Mouse (Mus musculus): ENCODE measurements around the gene Fam216a.
A peak's percentile ranks its signal among the peaks of the same experiment; 100 is the strongest.

The Fam216a gene

GRCm38 (mm10) chr5:122399871-122400270, 27.7 kb upstream of the Fam216a start:
- DNase-seq (ENCODE audit: low read depth, low spot score): no peak
- Histone ChIP-seq H3K36me3 (ENCODE audit: control insufficient read depth, insufficient read depth, low read length, poor library complexity, severe bottlenecking) (peaks cover 14% of the 10 kb centered on the region; the same call in 1 of the 2 replicates), H3K27me3 (ENCODE audit: control insufficient read depth, insufficient read depth, low read length, poor library complexity, severe bottlenecking) (no peaks in the 10 kb centered on the region)

- Histone ChIP-seq H3K27me3 (ENCODE audit: control insufficient read depth, insufficient read depth, low read length, poor library complexity, severe bottlenecking) (no peaks in the 10 kb centered on the region), H3K36me3 (ENCODE audit: control insufficient read depth, insufficient read depth, low read length, poor library complexity, severe bottlenecking) (peaks cover 2% of the 10 kb centered on the region; the same call in 1 of the 2 replicates)
- peak; percentile 66 for DNase-seq (ENCODE audit: low read depth, low spot score)
Observed at GRCm38 (mm10) chr5:122397495-122397894, 25.3 kb upstream of the Fam216a start.

GRCm38 (mm10) chr5:122396791-122397190, 24.6 kb upstream of the Fam216a start:
- H3K36me3 ChIP-seq (ENCODE audit: control insufficient read depth, insufficient read depth, low read length, poor library complexity, severe bottlenecking): peaks cover 2% of the 10 kb centered on the region; the same call in 1 of the 2 replicates
- H3K27me3 ChIP-seq (ENCODE audit: control insufficient read depth, insufficient read depth, low read length, poor library complexity, severe bottlenecking): no peaks in the 10 kb centered on the region
- no peak for DNase-seq (ENCODE audit: low read depth, low spot score)

- peak; percentile 89 for DNase-seq (ENCODE audit: low read depth, low spot score)
- Histone ChIP-seq H3K27me3 (ENCODE audit: control insufficient read depth, insufficient read depth, low read length, poor library complexity, severe bottlenecking) (no peaks in the 10 kb centered on the region), H3K36me3 (ENCODE audit: control insufficient read depth, insufficient read depth, low read length, poor library complexity, severe bottlenecking) (peaks cover 2% of the 10 kb centered on the region; the same call in 1 of the 2 replicates)
Observed at GRCm38 (mm10) chr5:122393887-122394286, 21.7 kb upstream of the Fam216a start.

- DNase-seq (ENCODE audit: low read depth, low spot score): peak; percentile 64
- H3K27me3 ChIP-seq (ENCODE audit: control insufficient read depth, insufficient read depth, low read length, poor library complexity, severe bottlenecking): no peaks in the 10 kb centered on the region
- H3K36me3 ChIP-seq (ENCODE audit: control insufficient read depth, insufficient read depth, low read length, poor library complexity, severe bottlenecking): no peaks in the 10 kb centered on the region
Observed at GRCm38 (mm10) chr5:122392227-122393004, 20.3 kb upstream of the Fam216a start.

- DNase-seq (ENCODE audit: low read depth, low spot score): peak; percentile 97
- no peaks in the 10 kb centered on the region for H3K36me3 ChIP-seq (ENCODE audit: control insufficient read depth, insufficient read depth, low read length, poor library complexity, severe bottlenecking)
- no peaks in the 10 kb centered on the region for H3K27me3 ChIP-seq (ENCODE audit: control insufficient read depth, insufficient read depth, low read length, poor library complexity, severe bottlenecking)
Observed at GRCm38 (mm10) chr5:122391786-122392180, 19.6 kb upstream of the Fam216a start, which contains the start of gene Arpc3. Gene Arpc3 (plus strand): TSS chr5:122391878.

- Histone ChIP-seq H3K27me3 (ENCODE audit: control insufficient read depth, insufficient read depth, low read length, poor library complexity, severe bottlenecking) (no peaks in the 10 kb centered on the region), H3K36me3 (ENCODE audit: control insufficient read depth, insufficient read depth, low read length, poor library complexity, severe bottlenecking) (no peaks in the 10 kb centered on the region)
- DNase-seq (ENCODE audit: low read depth, low spot score): no peak
Observed at GRCm38 (mm10) chr5:122391178-122391785, 19.1 kb upstream of the Fam216a start.

GRCm38 (mm10) chr5:122390671-122391070, 18.5 kb upstream of the Fam216a start:
- Histone ChIP-seq H3K36me3 (ENCODE audit: control insufficient read depth, insufficient read depth, low read length, poor library complexity, severe bottlenecking) (no peaks in the 10 kb centered on the region), H3K27me3 (ENCODE audit: control insufficient read depth, insufficient read depth, low read length, poor library complexity, severe bottlenecking) (no peaks in the 10 kb centered on the region)
- DNase-seq (ENCODE audit: low read depth, low spot score): no peak

GRCm38 (mm10) chr5:122390006-122390405, 17.8 kb upstream of the Fam216a start:
- no peaks in the 10 kb centered on the region for H3K27me3 ChIP-seq (ENCODE audit: control insufficient read depth, insufficient read depth, low read length, poor library complexity, severe bottlenecking)
- DNase-seq (ENCODE audit: low read depth, low spot score): no peak
- H3K36me3 ChIP-seq (ENCODE audit: control insufficient read depth, insufficient read depth, low read length, poor library complexity, severe bottlenecking): no peaks in the 10 kb centered on the region

GRCm38 (mm10) chr5:122379374-122380155, 7.4 kb upstream of the Fam216a start:
- Histone ChIP-seq H3K27me3 (ENCODE audit: control insufficient read depth, insufficient read depth, low read length, poor library complexity, severe bottlenecking) (no peaks in the 10 kb centered on the region), H3K36me3 (ENCODE audit: control insufficient read depth, insufficient read depth, low read length, poor library complexity, severe bottlenecking) (peaks cover 14% of the 10 kb centered on the region)
- DNase-seq (ENCODE audit: low read depth, low spot score): peak; percentile 89

GRCm38 (mm10) chr5:122378171-122378570, 6.0 kb upstream of the Fam216a start:
- no peaks in the 10 kb centered on the region for H3K27me3 ChIP-seq (ENCODE audit: control insufficient read depth, insufficient read depth, low read length, poor library complexity, severe bottlenecking)
- no peak for DNase-seq (ENCODE audit: low read depth, low spot score)
- H3K36me3 ChIP-seq (ENCODE audit: control insufficient read depth, insufficient read depth, low read length, poor library complexity, severe bottlenecking): peaks cover 14% of the 10 kb centered on the region

GRCm38 (mm10) chr5:122377101-122377833, 5.1 kb upstream of the Fam216a start:
- H3K36me3 ChIP-seq (ENCODE audit: control insufficient read depth, insufficient read depth, low read length, poor library complexity, severe bottlenecking): peaks cover 12% of the 10 kb centered on the region
- DNase-seq (ENCODE audit: low read depth, low spot score): no peak
- no peaks in the 10 kb centered on the region for H3K27me3 ChIP-seq (ENCODE audit: control insufficient read depth, insufficient read depth, low read length, poor library complexity, severe bottlenecking)

- no peak for DNase-seq (ENCODE audit: low read depth, low spot score)
- Histone ChIP-seq H3K36me3 (ENCODE audit: control insufficient read depth, insufficient read depth, low read length, poor library complexity, severe bottlenecking) (no peaks in the 10 kb centered on the region), H3K27me3 (ENCODE audit: control insufficient read depth, insufficient read depth, low read length, poor library complexity, severe bottlenecking) (no peaks in the 10 kb centered on the region)
Observed at GRCm38 (mm10) chr5:122372878-122373277, 714 bp upstream of the Fam216a start.

GRCm38 (mm10) chr5:122371591-122372191, 473 bp downstream of the Fam216a start, which contains the start of gene Gpn3:
Gene Gpn3 (plus strand): TSS chr5:122371876.
- no peak for DNase-seq (ENCODE audit: low read depth, low spot score)
- H3K36me3 ChIP-seq (ENCODE audit: control insufficient read depth, insufficient read depth, low read length, poor library complexity, severe bottlenecking): no peaks in the 10 kb centered on the region
- no peaks in the 10 kb centered on the region for H3K27me3 ChIP-seq (ENCODE audit: control insufficient read depth, insufficient read depth, low read length, poor library complexity, severe bottlenecking)
